Mouse (Mus musculus): Measurements from ENCODE around the gene 4632433K11Rik. TPM values are rescaled to one million over a fixed set of nuclear protein-coding genes. Genes with fewer than 3 reads are reported as not detected.
A peak's percentile ranks its signal among the peaks of the same experiment; 100 is the strongest.

Gene 4632433K11Rik
- total RNA-seq, 1 experiment = not detected

DNA sequence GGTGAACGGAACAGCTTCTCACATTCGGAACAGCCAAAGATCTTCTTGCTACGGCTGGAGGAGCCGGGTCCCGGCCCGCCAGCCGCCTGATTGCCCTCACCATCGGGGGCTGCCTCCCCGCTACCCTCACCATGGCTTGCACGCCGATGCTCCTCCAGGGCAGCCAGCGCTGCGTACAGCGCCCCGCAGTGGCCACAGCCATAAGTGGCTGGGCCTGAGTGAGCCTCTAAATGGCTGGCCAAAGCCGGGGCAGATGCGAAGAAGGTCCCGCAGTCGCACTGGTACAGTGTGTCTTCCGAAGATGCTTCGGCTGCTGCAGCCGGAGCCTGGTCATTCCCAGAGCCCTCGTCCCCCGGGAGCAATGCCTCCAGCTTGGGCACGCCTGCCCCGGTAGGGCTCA lies 25.7 kb upstream of the 4632433K11Rik start:
- TF ChIP-seq ZNF384 (IDR thresholded peaks at IDR 0.05; ENCODE audit: low read depth, low read length) (no peak), ZC3H11A (IDR thresholded peaks at IDR 0.05; ENCODE audit: borderline replicate concordance, low read depth, low read length) (no peak), CHD2 (IDR thresholded peaks at IDR 0.05; ENCODE audit: low read depth, low read length) (no peak), MAFK (IDR thresholded peaks at IDR 0.05; ENCODE audit: insufficient read depth, low read depth, low read length) (no peak), HCFC1 (IDR thresholded peaks at IDR 0.05; ENCODE audit: borderline replicate concordance, insufficient read depth, low read length) (no peak)
- Histone ChIP-seq H3K9me3 (ENCODE audit: control insufficient read depth, insufficient read depth, low read depth, low read length) (no peaks in the 10 kb centered on the region), H3K36me3 (ENCODE audit: control insufficient read depth, insufficient read depth, low read length, poor library complexity, severe bottlenecking) (peaks cover 49% of the 10 kb centered on the region), H3K4me1 (ENCODE audit: control insufficient read depth in 2 of 2, insufficient read depth in 2 of 2, low read length in 2 of 2, poor library complexity in 1 of 2) (peaks cover under 1 to 15% of the 10 kb centered on the region in 2 experiments; a peak in 1 of 4 replicates), H3K27ac (ENCODE audit: insufficient read depth, low read depth, low read length, poor library complexity, severe bottlenecking) (no peak overlapping the region), H3K9ac (ENCODE audit: insufficient read depth, low read depth, low read length, poor library complexity, severe bottlenecking) (peak overlapping the region; percentile 27; the same call in 1 of the 2 replicates), H3K4me3 (ENCODE audit: insufficient read depth in 1 of 2, low read depth in 1 of 2, low read length in 2 of 2, poor library complexity in 1 of 2, severe bottlenecking in 1 of 2) (peak overlapping the region; percentile 58 to 60)
- no peak for DNase-seq (ENCODE audit: low read depth, low spot score)
- in situ Hi-C loops (cut with MboI; ENCODE audit: low sequenced_read_pairs in 2 of 2, unreplicated experiment in 2 of 2) = no loop called here

DNA sequence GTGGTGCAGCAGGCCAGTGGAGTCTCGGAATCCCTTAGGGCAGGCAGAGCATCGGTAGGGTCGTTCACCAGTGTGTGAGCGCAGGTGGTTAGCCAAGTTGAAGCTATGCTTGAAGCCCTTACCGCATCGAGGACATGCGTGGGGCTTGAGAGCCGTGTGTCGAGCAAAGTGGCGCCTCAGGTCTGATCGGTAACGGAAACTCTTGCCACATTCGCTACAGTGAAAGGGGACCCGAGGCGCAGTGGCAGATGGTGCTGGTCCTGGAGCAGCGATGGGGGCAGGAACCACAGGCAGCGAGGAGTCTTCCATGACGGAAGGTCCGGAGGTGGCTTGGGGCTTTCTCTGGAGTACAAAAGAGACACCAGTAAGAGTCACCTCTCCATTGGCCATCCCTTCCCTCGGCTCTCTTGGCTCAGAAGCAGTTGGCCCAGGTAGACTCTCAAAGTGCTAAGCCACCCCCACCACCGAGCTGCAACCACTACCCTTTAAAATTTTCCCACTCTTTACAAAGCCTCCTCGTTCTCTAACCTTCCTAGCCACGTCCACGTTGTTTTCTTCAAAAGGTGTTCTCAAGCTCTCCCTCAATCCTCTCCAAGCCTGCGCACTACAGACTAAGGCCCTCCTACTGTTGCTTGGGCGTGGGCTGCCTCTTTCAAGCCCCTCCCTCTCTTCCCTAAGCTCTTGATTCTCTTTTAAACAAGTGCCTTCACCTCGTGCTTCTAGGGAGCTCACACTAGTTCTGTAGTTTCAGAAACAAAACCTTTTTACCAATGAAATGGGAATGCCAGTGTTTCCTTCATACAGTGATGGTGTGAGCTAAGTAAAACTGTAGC lies 21.0 kb upstream of the 4632433K11Rik start:
- Histone ChIP-seq H3K27ac (ENCODE audit: insufficient read depth, low read depth, low read length, poor library complexity, severe bottlenecking) (peak overlapping the region; percentile 100), H3K36me3 (ENCODE audit: control insufficient read depth, insufficient read depth, low read length, poor library complexity, severe bottlenecking) (peaks cover 40% of the 10 kb centered on the region), H3K9ac (ENCODE audit: insufficient read depth, low read depth, low read length, poor library complexity, severe bottlenecking) (peak overlapping the region; percentile 82), H3K4me1 (ENCODE audit: control insufficient read depth in 2 of 2, insufficient read depth in 2 of 2, low read length in 2 of 2, poor library complexity in 1 of 2) (peaks cover 3 to 18% of the 10 kb centered on the region in 2 experiments; a peak in 2 of 4 replicates), H3K4me3 (ENCODE audit: insufficient read depth in 1 of 2, low read depth in 1 of 2, low read length in 2 of 2, poor library complexity in 1 of 2, severe bottlenecking in 1 of 2) (peak overlapping the region; percentile 95 to 98), H3K9me3 (ENCODE audit: control insufficient read depth, insufficient read depth, low read depth, low read length) (no peaks in the 10 kb centered on the region)
- no peak for DNase-seq (ENCODE audit: low read depth, low spot score)
- TF ChIP-seq ZC3H11A (IDR thresholded peaks at IDR 0.05; ENCODE audit: borderline replicate concordance, low read depth, low read length) = no peak
- no peak for TF ChIP-seq MAFK (IDR thresholded peaks at IDR 0.05; ENCODE audit: insufficient read depth, low read depth, low read length)
- TF ChIP-seq HCFC1 (IDR thresholded peaks at IDR 0.05; ENCODE audit: borderline replicate concordance, insufficient read depth, low read length) = no peak; the same call in 1 of the 2 replicates
- no peak for TF ChIP-seq ZNF384 (IDR thresholded peaks at IDR 0.05; ENCODE audit: low read depth, low read length)
- no peak for TF ChIP-seq CHD2 (IDR thresholded peaks at IDR 0.05; ENCODE audit: low read depth, low read length)
- in situ Hi-C loops (cut with MboI; ENCODE audit: low sequenced_read_pairs in 2 of 2, unreplicated experiment in 2 of 2) = no loop called here

DNA sequence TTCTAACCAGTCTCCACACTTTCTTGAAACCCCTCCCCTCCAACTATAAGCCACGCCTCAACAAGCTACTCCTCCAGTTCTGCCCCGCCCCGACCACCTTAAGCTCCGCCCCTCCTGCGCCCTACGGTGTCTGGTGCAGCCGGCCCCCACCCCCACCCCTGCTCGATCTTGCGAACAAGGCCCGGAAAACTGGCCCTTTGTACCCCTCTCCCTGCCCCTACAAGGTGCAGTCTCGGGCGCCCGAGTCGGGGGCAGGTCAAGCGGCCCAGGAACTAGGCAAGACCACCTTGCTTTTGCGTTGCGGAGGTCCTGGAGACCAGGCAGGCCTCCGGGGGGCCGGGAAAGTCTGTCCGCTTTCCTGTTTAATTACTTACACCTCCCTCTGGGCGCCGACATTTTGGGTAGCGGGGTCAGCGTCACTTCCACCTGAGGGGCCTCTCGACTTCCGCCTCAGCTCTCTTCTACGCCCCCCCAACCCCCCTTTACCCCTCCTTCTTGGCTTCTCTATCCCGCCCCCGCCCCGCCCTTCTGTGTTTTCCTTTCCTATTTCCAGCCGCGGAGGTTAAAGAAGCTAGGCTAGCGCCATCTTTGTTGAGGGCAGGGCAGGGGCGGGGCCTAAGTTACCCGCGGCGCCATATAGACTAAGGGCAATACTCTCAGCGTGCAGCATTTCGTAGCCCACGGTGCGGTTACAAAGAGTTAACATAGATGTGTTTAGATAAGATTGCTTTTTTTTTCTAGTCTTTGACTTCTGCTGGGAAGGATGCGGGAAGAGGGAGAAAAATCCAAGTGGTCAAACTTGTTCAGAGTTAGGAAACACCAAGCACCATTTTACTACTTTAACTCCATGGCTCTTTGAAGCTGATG lies 19.4 kb upstream of the 4632433K11Rik start, which contains the start of the genes Zfp524 and Fiz1:
Gene Zfp524 (plus strand): TSS at position 165 of the 867 bp plus-strand sequence.
Gene Fiz1 (minus strand): TSS at position 447 of the 867 bp plus-strand sequence.
- H3K4me1 ChIP-seq (ENCODE audit: control insufficient read depth in 2 of 2, insufficient read depth in 2 of 2, low read length in 2 of 2, poor library complexity in 1 of 2) = peaks cover 6 to 24% of the 10 kb centered on the region in 2 experiments; a peak in 3 of 4 replicates
- H3K27ac ChIP-seq (ENCODE audit: insufficient read depth, low read depth, low read length, poor library complexity, severe bottlenecking) = peak within 1 kb of the TSS; percentile 100
- DNase-seq (ENCODE audit: low read depth, low spot score) = peak; percentile 98
- no peaks in the 10 kb centered on the region for H3K9me3 ChIP-seq (ENCODE audit: control insufficient read depth, insufficient read depth, low read depth, low read length)
- no peak for TF ChIP-seq CHD2 (IDR thresholded peaks at IDR 0.05; ENCODE audit: low read depth, low read length)
- TF ChIP-seq HCFC1 (IDR thresholded peaks at IDR 0.05; ENCODE audit: borderline replicate concordance, insufficient read depth, low read length) = peak; percentile 82; the same call in 1 of the 2 replicates
- H3K9ac ChIP-seq (ENCODE audit: insufficient read depth, low read depth, low read length, poor library complexity, severe bottlenecking) = peak within 1 kb of the TSS; percentile 100
- in situ Hi-C loops (cut with MboI; ENCODE audit: low sequenced_read_pairs in 2 of 2, unreplicated experiment in 2 of 2) = no loop called here
- H3K36me3 ChIP-seq (ENCODE audit: control insufficient read depth, insufficient read depth, low read length, poor library complexity, severe bottlenecking) = peaks cover 27% of the 10 kb centered on the region
- peak within 1 kb of the TSS; percentile 95 to 98 for H3K4me3 ChIP-seq (ENCODE audit: insufficient read depth in 1 of 2, low read depth in 1 of 2, low read length in 2 of 2, poor library complexity in 1 of 2, severe bottlenecking in 1 of 2)

DNA sequence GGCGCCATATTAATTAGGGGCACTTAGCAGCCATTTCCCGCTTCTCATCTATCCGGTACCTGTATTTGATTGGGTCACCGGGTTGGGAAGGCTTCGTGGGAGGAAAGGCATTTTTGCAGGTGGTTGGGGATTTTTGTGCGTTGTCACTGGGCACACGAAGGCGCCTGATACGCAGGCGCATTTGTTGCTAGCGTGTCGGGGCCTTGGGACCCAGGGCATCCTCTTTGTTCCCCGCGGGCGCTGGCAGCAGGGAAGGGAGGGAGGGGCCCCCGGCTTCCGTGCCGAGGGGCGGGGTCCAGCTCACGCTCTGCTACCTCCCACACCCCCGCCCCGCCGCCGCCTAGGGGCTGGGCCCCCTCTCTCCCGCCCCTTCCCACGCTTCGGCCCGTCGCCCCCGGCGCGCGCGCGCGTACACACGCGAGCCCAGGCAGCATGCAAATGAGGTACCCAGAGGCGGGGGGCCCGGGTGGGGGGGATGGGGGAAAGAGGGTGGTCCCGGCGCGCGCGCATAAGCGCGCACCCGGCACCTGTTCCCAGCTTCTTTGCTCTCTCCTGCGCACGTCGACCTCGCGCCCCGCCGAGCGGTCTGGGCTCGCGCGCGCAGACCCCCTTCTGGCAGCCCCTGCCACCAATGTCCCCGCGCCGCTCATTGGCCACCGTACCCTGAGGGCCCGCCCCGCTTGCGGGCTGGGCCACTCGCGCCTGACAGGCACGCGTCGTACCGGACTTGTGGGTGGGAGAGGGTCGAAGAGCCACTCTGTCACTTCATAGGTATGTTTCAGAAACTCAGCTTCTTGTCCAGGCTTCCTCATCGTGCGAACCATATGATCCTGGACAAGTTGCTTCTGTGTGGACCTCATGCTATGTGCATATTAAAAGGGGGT lies 18.6 kb upstream of the 4632433K11Rik start, which contains the start of gene Gm44973:
Gene Gm44973 (plus strand): TSS at position 379 of the 884 bp plus-strand sequence.
- peaks cover 7 to 24% of the 10 kb centered on the region in 2 experiments; a peak in 3 of 4 replicates for H3K4me1 ChIP-seq (ENCODE audit: control insufficient read depth in 2 of 2, insufficient read depth in 2 of 2, low read length in 2 of 2, poor library complexity in 1 of 2)
- DNase-seq (ENCODE audit: low read depth, low spot score) = peak; percentile 89
- H3K27ac ChIP-seq (ENCODE audit: insufficient read depth, low read depth, low read length, poor library complexity, severe bottlenecking) = peak within 1 kb of the TSS; percentile 100
- H3K9ac ChIP-seq (ENCODE audit: insufficient read depth, low read depth, low read length, poor library complexity, severe bottlenecking) = peak within 1 kb of the TSS; percentile 100
- in situ Hi-C loops (cut with MboI; ENCODE audit: low sequenced_read_pairs in 2 of 2, unreplicated experiment in 2 of 2) = no loop called here
- peak; percentile 67 for TF ChIP-seq MAFK (IDR thresholded peaks at IDR 0.05; ENCODE audit: insufficient read depth, low read depth, low read length)
- TF ChIP-seq ZNF384 (IDR thresholded peaks at IDR 0.05; ENCODE audit: low read depth, low read length) = no peak
- peaks cover 22% of the 10 kb centered on the region for H3K36me3 ChIP-seq (ENCODE audit: control insufficient read depth, insufficient read depth, low read length, poor library complexity, severe bottlenecking)
- no peaks in the 10 kb centered on the region for H3K9me3 ChIP-seq (ENCODE audit: control insufficient read depth, insufficient read depth, low read depth, low read length)
- H3K4me3 ChIP-seq (ENCODE audit: insufficient read depth in 1 of 2, low read depth in 1 of 2, low read length in 2 of 2, poor library complexity in 1 of 2, severe bottlenecking in 1 of 2) = peak within 1 kb of the TSS; percentile 95 to 98

Data from ES-E14 (cell line).